Mouse (Mus musculus): ENCODE results near the gene Nxnl1.

Gene Nxnl1

GRCm38 (mm10) chr8:71575020-71575419 lies 8.6 kb upstream of the Nxnl1 start:
- no peak overlapping the region for H3K4me3 ChIP-seq (replicated peaks; ENCODE audit: low read length)
- TF ChIP-seq NANOG (IDR thresholded peaks at IDR 0.05; ENCODE audit: borderline replicate concordance, low read length) (no peak), POU5F1 (IDR thresholded peaks at IDR 0.05; ENCODE audit: borderline replicate concordance, low read length) (no peak), CTCF (conservative IDR thresholded peaks at IDR 0.05; ENCODE audit: low read length) (no peak)

DNA sequence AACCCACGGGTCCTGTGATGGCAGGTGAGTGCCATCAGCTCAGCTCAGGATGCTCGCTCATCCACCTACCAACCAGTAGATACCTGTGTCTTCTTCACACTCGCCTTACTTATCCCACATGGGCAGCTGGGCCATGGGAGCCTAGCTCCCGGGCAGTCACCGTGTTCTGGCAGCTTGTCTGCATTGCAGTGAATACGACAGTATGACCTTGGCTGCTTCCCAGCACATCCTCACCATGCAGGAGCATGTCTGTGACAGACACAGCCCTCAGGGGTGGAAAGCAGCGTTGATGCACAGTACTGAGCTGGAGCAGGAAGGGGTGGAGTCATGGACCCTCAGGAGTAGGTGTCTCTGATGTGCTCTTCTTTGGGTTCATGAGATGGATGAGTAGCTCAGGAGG lies 8.0 kb upstream of the Nxnl1 start:
- Histone ChIP-seq H3K4me3 (replicated peaks; ENCODE audit: low read length) (no peak overlapping the region), H3K9me3 (ENCODE audit: low read length) (no peaks in the 10 kb centered on the region), H3K4me1 (replicated peaks; ENCODE audit: low read depth, low read length) (peaks cover 40% of the 10 kb centered on the region), H3K27me3 (ENCODE audit: insufficient read depth, low read length) (no peaks in the 10 kb centered on the region), H3K36me3 (ENCODE audit: insufficient read depth, low read length) (no peaks in the 10 kb centered on the region)
- TF ChIP-seq NANOG (IDR thresholded peaks at IDR 0.05; ENCODE audit: borderline replicate concordance, low read length) (no peak), CTCF (conservative IDR thresholded peaks at IDR 0.05; ENCODE audit: low read length) (no peak), POU5F1 (IDR thresholded peaks at IDR 0.05; ENCODE audit: borderline replicate concordance, low read length) (no peak)

More at GRCm38 (mm10) chr8:71575020-71575419, 8.6 kb upstream of the Nxnl1 start:
- Histone ChIP-seq H3K27me3 (ENCODE audit: insufficient read depth, low read length) (no peaks in the 10 kb centered on the region), H3K9me3 (ENCODE audit: low read length) (no peaks in the 10 kb centered on the region), H3K36me3 (ENCODE audit: insufficient read depth, low read length) (no peaks in the 10 kb centered on the region), H3K4me1 (replicated peaks; ENCODE audit: low read depth, low read length) (peaks cover 46% of the 10 kb centered on the region)

GRCm38 (mm10) chr8:71572847-71573633 lies 6.6 kb upstream of the Nxnl1 start:
- Histone ChIP-seq H3K4me3 (replicated peaks; ENCODE audit: low read length) (no peak overlapping the region), H3K36me3 (ENCODE audit: insufficient read depth, low read length) (no peaks in the 10 kb centered on the region), H3K4me1 (replicated peaks; ENCODE audit: low read depth, low read length) (peaks cover 39% of the 10 kb centered on the region), H3K9me3 (ENCODE audit: low read length) (no peaks in the 10 kb centered on the region), H3K27me3 (ENCODE audit: insufficient read depth, low read length) (peaks cover 2% of the 10 kb centered on the region; the same call in 1 of the 2 replicates)
- TF ChIP-seq CTCF (conservative IDR thresholded peaks at IDR 0.05; ENCODE audit: low read length) (no peak), POU5F1 (IDR thresholded peaks at IDR 0.05; ENCODE audit: borderline replicate concordance, low read length) (no peak), NANOG (IDR thresholded peaks at IDR 0.05; ENCODE audit: borderline replicate concordance, low read length) (no peak)

GRCm38 (mm10) chr8:71572077-71572476 lies 5.7 kb upstream of the Nxnl1 start:
- no peaks in the 10 kb centered on the region for H3K9me3 ChIP-seq (ENCODE audit: low read length)

GRCm38 (mm10) chr8:71570291-71570954 lies 4.0 kb upstream of the Nxnl1 start:
- H3K27me3 ChIP-seq (ENCODE audit: insufficient read depth, low read length), result peaks cover 23% of the 10 kb centered on the region
- H3K4me3 ChIP-seq (replicated peaks; ENCODE audit: low read length), result peak overlapping the region; percentile 92

More at GRCm38 (mm10) chr8:71572077-71572476, 5.7 kb upstream of the Nxnl1 start:
- Histone ChIP-seq H3K4me1 (replicated peaks; ENCODE audit: low read depth, low read length) (peaks cover 45% of the 10 kb centered on the region), H3K36me3 (ENCODE audit: insufficient read depth, low read length) (no peaks in the 10 kb centered on the region), H3K27me3 (ENCODE audit: insufficient read depth, low read length) (peaks cover 12% of the 10 kb centered on the region), H3K4me3 (replicated peaks; ENCODE audit: low read length) (no peak overlapping the region)
- TF ChIP-seq CTCF (conservative IDR thresholded peaks at IDR 0.05; ENCODE audit: low read length) (no peak), NANOG (IDR thresholded peaks at IDR 0.05; ENCODE audit: borderline replicate concordance, low read length) (no peak), POU5F1 (IDR thresholded peaks at IDR 0.05; ENCODE audit: borderline replicate concordance, low read length) (no peak)

GRCm38 (mm10) chr8:71569366-71570290 lies 3.2 kb upstream of the Nxnl1 start:
- no peaks in the 10 kb centered on the region for H3K9me3 ChIP-seq (ENCODE audit: low read length)
- H3K4me1 ChIP-seq (replicated peaks; ENCODE audit: low read depth, low read length), result peaks cover 59% of the 10 kb centered on the region
- no peaks in the 10 kb centered on the region for H3K36me3 ChIP-seq (ENCODE audit: insufficient read depth, low read length)
- H3K4me3 ChIP-seq (replicated peaks; ENCODE audit: low read length), result peak overlapping the region; percentile 92
- no peak for TF ChIP-seq POU5F1 (IDR thresholded peaks at IDR 0.05; ENCODE audit: borderline replicate concordance, low read length)
- TF ChIP-seq NANOG (IDR thresholded peaks at IDR 0.05; ENCODE audit: borderline replicate concordance, low read length), result no peak
- no peak for TF ChIP-seq CTCF (conservative IDR thresholded peaks at IDR 0.05; ENCODE audit: low read length)
- H3K27me3 ChIP-seq (ENCODE audit: insufficient read depth, low read length), result peaks cover 28% of the 10 kb centered on the region

More at GRCm38 (mm10) chr8:71570291-71570954, 4.0 kb upstream of the Nxnl1 start:
- Histone ChIP-seq H3K4me1 (replicated peaks; ENCODE audit: low read depth, low read length) (peaks cover 60% of the 10 kb centered on the region), H3K9me3 (ENCODE audit: low read length) (no peaks in the 10 kb centered on the region), H3K36me3 (ENCODE audit: insufficient read depth, low read length) (no peaks in the 10 kb centered on the region)
- TF ChIP-seq CTCF (conservative IDR thresholded peaks at IDR 0.05; ENCODE audit: low read length), result no peak
- TF ChIP-seq POU5F1 (IDR thresholded peaks at IDR 0.05; ENCODE audit: borderline replicate concordance, low read length), result no peak
- TF ChIP-seq NANOG (IDR thresholded peaks at IDR 0.05; ENCODE audit: borderline replicate concordance, low read length), result no peak

DNA sequence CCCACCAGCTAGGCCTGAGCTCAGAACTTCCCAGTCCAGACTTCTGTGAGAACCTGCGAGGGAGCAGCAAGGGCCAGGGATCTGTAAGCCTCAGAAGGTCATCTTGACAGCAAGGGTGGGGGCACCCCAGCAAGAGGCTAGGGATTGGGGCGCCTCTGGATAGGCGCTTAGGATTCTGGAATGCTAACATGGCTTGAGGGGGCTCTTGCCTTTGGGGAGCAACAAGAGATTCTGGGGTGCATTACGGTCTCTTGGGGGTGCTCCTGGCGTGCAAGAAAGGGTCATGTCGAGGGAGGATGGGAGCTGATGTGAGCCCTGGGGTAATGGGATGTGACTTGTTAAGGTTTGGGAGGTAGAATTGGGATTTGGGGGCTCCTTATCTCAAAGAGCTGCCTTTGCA lies 2.5 kb upstream of the Nxnl1 start:
- Histone ChIP-seq H3K9me3 (ENCODE audit: low read length) (peaks cover 5% of the 10 kb centered on the region), H3K4me3 (replicated peaks; ENCODE audit: low read length) (peak overlapping the region; percentile 92), H3K4me1 (replicated peaks; ENCODE audit: low read depth, low read length) (peaks cover 53% of the 10 kb centered on the region), H3K36me3 (ENCODE audit: insufficient read depth, low read length) (no peaks in the 10 kb centered on the region), H3K27me3 (ENCODE audit: insufficient read depth, low read length) (peaks cover 35% of the 10 kb centered on the region)
- no peak for TF ChIP-seq CTCF (conservative IDR thresholded peaks at IDR 0.05; ENCODE audit: low read length)
- TF ChIP-seq POU5F1 (IDR thresholded peaks at IDR 0.05; ENCODE audit: borderline replicate concordance, low read length), result no peak
- TF ChIP-seq NANOG (IDR thresholded peaks at IDR 0.05; ENCODE audit: borderline replicate concordance, low read length), result no peak
